Mouse (Mus musculus) CH12.LX (cell line): ENCODE measurements around the gene Rfx4. TPM values are rescaled to one million over a fixed set of nuclear protein-coding genes. Genes with fewer than 3 reads are reported as not detected.

Experiments
- DNase-seq: peaks from one replicate; pipeline ENCODE4 v3.0.0-alpha.2; 2013; ENCODE audit errors: extremely low read depth
- H3K27ac ChIP-seq: 2 replicates; pipeline ENCODE4 v1.5.1; 2012; ENCODE audit warnings: low read depth, mild to moderate bottlenecking, control low read depth, moderate library complexity; ENCODE audit not compliant: insufficient read depth
- H3K27me3 ChIP-seq: replicated peaks from 2 replicates; pipeline ENCODE3; 2012; ENCODE audit warnings: inconsistent platforms
- H3K36me3 ChIP-seq, 2 experiments: replicated peaks in 1 of 2; 2 replicates each; pipeline versions ENCODE3 to v1.6.1; 2012; ENCODE audit warnings: inconsistent platforms in 1 of 2, low read length in 1 of 2, mild to moderate bottlenecking in 1 of 2, mixed read lengths in 1 of 2, moderate library complexity in 1 of 2; ENCODE audit not compliant: control insufficient read depth in 1 of 2, insufficient read depth in 1 of 2
- H3K4me1 ChIP-seq, 2 experiments: 2 replicates each; pipeline ENCODE4 v1.6.1; 2012; ENCODE audit warnings: inconsistent platforms in 1 of 2, moderate library complexity in 1 of 2; ENCODE audit not compliant: insufficient read depth in 2 of 2, control insufficient read depth in 1 of 2
- H3K4me2 ChIP-seq: 2 replicates; pipeline ENCODE4 v1.6.1; 2012; ENCODE audit warnings: low read depth, mild to moderate bottlenecking, control low read depth; ENCODE audit not compliant: poor library complexity, insufficient read depth, severe bottlenecking
- H3K4me3 ChIP-seq, 3 experiments: fragments of 150-350 bp in 1 of 3; sonication (generic) in 1 of 3; replicated peaks in 1 of 3; 2 replicates each; pipeline versions ENCODE3 to v1.5.1; 2011 to 2012; ENCODE audit warnings: low read depth in 2 of 3, low read length in 2 of 3, mild to moderate bottlenecking in 2 of 3, moderate library complexity in 2 of 3, control low read depth in 1 of 3, improper control_type of control experiment in 1 of 3, inconsistent platforms in 1 of 3, mixed read lengths in 1 of 3; ENCODE audit not compliant: poor library complexity in 1 of 3
- H3K79me2 ChIP-seq: replicated peaks from 2 replicates; pipeline ENCODE4 v1.6.1; 2012; ENCODE audit warnings: mild to moderate bottlenecking, moderate library complexity; ENCODE audit not compliant: control insufficient read depth, poor library complexity, insufficient read depth, severe bottlenecking; ENCODE audit errors: extremely low read depth
- H3K9ac ChIP-seq: 2 replicates; pipeline ENCODE4 v1.6.1; 2012; ENCODE audit warnings: low read depth, mild to moderate bottlenecking, control low read depth, moderate library complexity; ENCODE audit not compliant: insufficient read depth
- H3K9me3 ChIP-seq: replicated peaks from 2 replicates; pipeline ENCODE3; 2012; ENCODE audit warnings: low read length, inconsistent platforms, mixed read lengths
- BHLHE40 ChIP-seq: IDR thresholded peaks from 2 replicates; pipeline ENCODE4 v1.6.1; 2011; ENCODE audit warnings: mild to moderate bottlenecking, low read depth, low read length, improper control_type of control experiment
- CHD1 ChIP-seq: IDR thresholded peaks from 2 replicates; pipeline ENCODE4 v1.6.1; 2012; ENCODE audit warnings: low read depth, low read length, improper control_type of control experiment, inconsistent platforms
- CTCF ChIP-seq, 2 experiments: IDR thresholded peaks in 1 of 2; conservative IDR thresholded peaks in 1 of 2; 2 replicates each; pipeline ENCODE4 v1.5.1; 2011 to 2012; ENCODE audit warnings: low read depth in 2 of 2, low read length in 2 of 2, improper control_type of control experiment in 1 of 2, inconsistent platforms in 1 of 2, mild to moderate bottlenecking in 1 of 2, moderate library complexity in 1 of 2
- E2F4 ChIP-seq: IDR thresholded peaks from 2 replicates; pipeline ENCODE4 v1.6.1; 2011; ENCODE audit warnings: low read depth, low read length, improper control_type of control experiment; ENCODE audit not compliant: insufficient replicate concordance
- ELF1 ChIP-seq: IDR thresholded peaks from 2 replicates; pipeline ENCODE4 v1.6.1; 2014; ENCODE audit warnings: low read depth, mild to moderate bottlenecking, inconsistent platforms, low read length, improper control_type of control experiment
- EP300 ChIP-seq: IDR thresholded peaks from 2 replicates; pipeline ENCODE4 v1.6.1; 2011; ENCODE audit warnings: low read length, improper control_type of control experiment
- GABPA ChIP-seq: IDR thresholded peaks from 2 replicates; pipeline ENCODE4 v1.6.1; 2012; ENCODE audit warnings: low read depth, low read length, improper control_type of control experiment, inconsistent platforms; ENCODE audit not compliant: insufficient replicate concordance
- IRF4 ChIP-seq: IDR thresholded peaks from 2 replicates; pipeline ENCODE4 v1.6.1; 2014; ENCODE audit warnings: low read depth, mild to moderate bottlenecking, inconsistent platforms, low read length, improper control_type of control experiment
- JUN ChIP-seq: IDR thresholded peaks from 2 replicates; pipeline ENCODE4 v1.6.1; 2011; ENCODE audit warnings: low read depth, mild to moderate bottlenecking, low read length, improper control_type of control experiment, moderate library complexity; ENCODE audit not compliant: insufficient read depth
- MAZ ChIP-seq: IDR thresholded peaks from 2 replicates; pipeline ENCODE4 v1.6.1; 2012; ENCODE audit warnings: low read depth, mild to moderate bottlenecking, inconsistent platforms, low read length, improper control_type of control experiment, moderate library complexity
- MYC ChIP-seq: IDR thresholded peaks from 2 replicates; pipeline ENCODE4 v1.6.1; 2011; ENCODE audit warnings: low read depth, mild to moderate bottlenecking, improper control_type of control experiment, low read length
- NELFE ChIP-seq: IDR thresholded peaks from 2 replicates; pipeline ENCODE4 v1.6.1; 2011; ENCODE audit warnings: low read depth, low read length, improper control_type of control experiment
- PAX5 ChIP-seq: IDR thresholded peaks from 2 replicates; pipeline ENCODE4 v1.6.1; 2012; ENCODE audit warnings: low read length, inconsistent platforms, mixed read lengths
- POLR2A ChIP-seq: IDR thresholded peaks from 2 replicates; pipeline ENCODE4 v1.6.1; 2011; ENCODE audit warnings: low read depth, mild to moderate bottlenecking, improper control_type of control experiment, low read length
- POLR2AphosphoS2 ChIP-seq: IDR thresholded peaks from 2 replicates; pipeline ENCODE4 v1.6.1; 2011; ENCODE audit warnings: low read depth, low read length, improper control_type of control experiment
- RCOR1 ChIP-seq: conservative IDR thresholded peaks from 2 replicates; pipeline ENCODE4 v1.6.1; 2012; ENCODE audit warnings: low read depth, mild to moderate bottlenecking, inconsistent platforms, low read length, improper control_type of control experiment
- SIN3A ChIP-seq: IDR thresholded peaks from 2 replicates; pipeline ENCODE4 v1.6.1; 2012; ENCODE audit warnings: low read length, improper control_type of control experiment, inconsistent platforms
- TCF12 ChIP-seq: IDR thresholded peaks from 2 replicates; pipeline ENCODE4 v1.6.1; 2014; ENCODE audit warnings: low read depth, mild to moderate bottlenecking, inconsistent platforms, low read length, improper control_type of control experiment
- ZKSCAN1 ChIP-seq: IDR thresholded peaks from 2 replicates; pipeline ENCODE4 v1.6.1; 2012; ENCODE audit warnings: low read depth, inconsistent platforms, low read length, improper control_type of control experiment, borderline replicate concordance
- ZMIZ1 ChIP-seq: IDR thresholded peaks from 2 replicates; pipeline ENCODE4 v1.6.1; 2012; ENCODE audit warnings: low read depth, mild to moderate bottlenecking, inconsistent platforms, low read length, improper control_type of control experiment
- dilution Hi-C: fragments of 300-500 bp; cut with MboI; formaldehyde crosslinking; loops from 2 replicates; pipeline ENCODE4 v1.14.3; 2020; ENCODE audit warnings: low sequenced_read_pairs; ENCODE audit not compliant: extremely low pct_unique_long_range_greater_than_20kb, extremely low pct_ligation_motif_present
- in situ Hi-C: fragments of 300-500 bp; cut with MboI; formaldehyde crosslinking; loops from 3 replicates; pipeline ENCODE4 v1.14.3; 2019; ENCODE audit warnings: low sequenced_read_pairs, low pct_ligation_motif_present, low pct_unique_long_range_greater_than_20kb, mixed read lengths
- polyA plus RNA-seq: library from polyadenylated mRNA; unstranded; fragments of >175 nt; gene quantifications from 2 replicates; pipeline ENCODE4 v1.2.1, GENCODE M21; 2012; ENCODE audit warnings: low read depth; ENCODE audit not compliant: insufficient read length
- total RNA-seq, 2 experiments: library from RNA; depleted of rRNA; stranded (reverse); fragments of 300-350 nt in 1 of 2; fragments of >200 nt in 1 of 2; gene quantifications; 2 replicates each; pipeline ENCODE4 v1.2.3; 2012 to 2014

The Rfx4 gene
- total and polyA plus RNA-seq, 3 experiments = 0.04 TPM; not detected in 2

- no peak overlapping the region for H3K4me3 ChIP-seq
- H3K4me1 ChIP-seq = peaks cover 0 to 4% of the 10 kb centered on the region in 2 experiments; a peak in 1 of 4 replicates
- TF ChIP-seq IRF4 (no peak), JUN (no peak), POLR2A (no peak), RCOR1 (no peak)
- dilution Hi-C loops = no loop called here
- H3K27me3 ChIP-seq = no peaks in the 10 kb centered on the region
- H3K9ac ChIP-seq = no peak overlapping the region
- no peak for DNase-seq
- H3K9me3 ChIP-seq = no peaks in the 10 kb centered on the region
- H3K4me2 ChIP-seq = no peak overlapping the region
- H3K79me2 ChIP-seq = no peaks in the 10 kb centered on the region
- peaks cover 20 to 78% of the 10 kb centered on the region in 2 experiments for H3K36me3 ChIP-seq
- no peak overlapping the region for H3K27ac ChIP-seq
- in situ Hi-C loops = no loop called here
Observed at GRCm38 (mm10) chr10:84950384-84950783, 194.5 kb downstream of the Rfx4 start.

DNA sequence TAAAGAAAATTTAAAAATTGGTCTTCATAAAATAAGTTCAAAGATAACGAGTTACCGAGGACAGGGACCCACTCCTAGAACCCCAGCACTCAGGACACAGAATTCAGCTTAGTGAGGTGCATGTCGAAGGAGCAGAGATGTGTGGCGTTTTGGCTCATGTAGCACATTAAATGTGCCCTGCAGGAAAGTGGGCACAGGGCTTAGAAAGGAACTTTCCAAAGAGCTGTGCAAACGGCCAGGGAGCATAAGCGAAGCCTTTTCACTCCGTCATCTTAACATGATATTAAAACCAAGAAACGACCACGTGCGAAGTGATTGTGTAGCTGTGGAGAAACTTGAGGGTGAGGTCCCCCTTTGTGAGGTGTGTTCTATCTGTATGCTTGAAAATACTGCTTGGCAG is 198.4 kb downstream of the Rfx4 start:
- Histone ChIP-seq H3K27me3 (no peaks in the 10 kb centered on the region), H3K9ac (no peak overlapping the region), H3K4me1 (peaks cover 0 to 7% of the 10 kb centered on the region in 2 experiments; a peak in 1 of 4 replicates), H3K9me3 (no peaks in the 10 kb centered on the region), H3K79me2 (no peaks in the 10 kb centered on the region), H3K4me2 (no peak overlapping the region), H3K4me3 (no peak overlapping the region), H3K27ac (no peak overlapping the region), H3K36me3 (peaks cover 12 to 80% of the 10 kb centered on the region in 2 experiments)
- in situ Hi-C loops = no loop called here
- dilution Hi-C loops = no loop called here
- TF ChIP-seq RCOR1 (no peak), NELFE (no peak), POLR2AphosphoS2 (no peak), TCF12 (no peak), BHLHE40 (no peak), EP300 (no peak), MAZ (no peak), SIN3A (no peak), GABPA (no peak), E2F4 (no peak), CHD1 (no peak), MYC (no peak), CTCF (conservative IDR thresholded peaks at IDR 0.05 in 1 of 2, IDR thresholded peaks at IDR 0.05 in 1 of 2; ENCODE audit: low read depth in 2 of 2, low read length in 2 of 2) (no peak), ELF1 (no peak), PAX5 (no peak), ZMIZ1 (no peak), ZKSCAN1 (no peak)
- DNase-seq = no peak

Other genes starting within 250 kb of the Rfx4 start
- gene Ckap4, start 222.0 kb upstream of the Rfx4 start, total RNA-seq (2012; rRNA removed) = 35.0 and 40.6 TPM in 2 replicates
- 24.4 and 25.2 TPM in 2 replicates for gene Ckap4, start 222.0 kb upstream of the Rfx4 start, total RNA-seq (2014; rRNA removed)
- 66.6 and 71.2 TPM in 2 replicates for gene Ckap4, start 222.0 kb upstream of the Rfx4 start, polyA plus RNA-seq
- 2.1 and 2.9 TPM in 2 replicates for gene Tcp11l2, start 179.4 kb upstream of the Rfx4 start, total RNA-seq (2012; rRNA removed)
- gene Tcp11l2, start 179.4 kb upstream of the Rfx4 start, total RNA-seq (2014; rRNA removed) = 6.0 and 6.5 TPM in 2 replicates
- 2.4 and 2.6 TPM in 2 replicates for gene Tcp11l2, start 179.4 kb upstream of the Rfx4 start, polyA plus RNA-seq
- gene Polr3b, start 133.8 kb upstream of the Rfx4 start, total RNA-seq (2012; rRNA removed) = 13.0 and 14.1 TPM in 2 replicates
- 15.5 and 16.3 TPM in 2 replicates for gene Polr3b, start 133.8 kb upstream of the Rfx4 start, total RNA-seq (2014; rRNA removed)
- 20.8 and 26.5 TPM in 2 replicates for gene Polr3b, start 133.8 kb upstream of the Rfx4 start, polyA plus RNA-seq
- 4.8 and 5.7 TPM in 2 replicates for gene Ric8b, start 161.6 kb downstream of the Rfx4 start, total RNA-seq (2012; rRNA removed)
- gene Ric8b, start 161.6 kb downstream of the Rfx4 start, total RNA-seq (2014; rRNA removed) = 6.3 and 6.6 TPM in 2 replicates
- 6.8 and 9.4 TPM in 2 replicates for gene Ric8b, start 161.6 kb downstream of the Rfx4 start, polyA plus RNA-seq